Mouse (Mus musculus): ENCODE results near the gene Col1a1.

The Col1a1 gene

GRCm38 (mm10) chr11:94997596-94997995 is 61.6 kb downstream of the Col1a1 start:
- no peak for DNase-seq

DNA sequence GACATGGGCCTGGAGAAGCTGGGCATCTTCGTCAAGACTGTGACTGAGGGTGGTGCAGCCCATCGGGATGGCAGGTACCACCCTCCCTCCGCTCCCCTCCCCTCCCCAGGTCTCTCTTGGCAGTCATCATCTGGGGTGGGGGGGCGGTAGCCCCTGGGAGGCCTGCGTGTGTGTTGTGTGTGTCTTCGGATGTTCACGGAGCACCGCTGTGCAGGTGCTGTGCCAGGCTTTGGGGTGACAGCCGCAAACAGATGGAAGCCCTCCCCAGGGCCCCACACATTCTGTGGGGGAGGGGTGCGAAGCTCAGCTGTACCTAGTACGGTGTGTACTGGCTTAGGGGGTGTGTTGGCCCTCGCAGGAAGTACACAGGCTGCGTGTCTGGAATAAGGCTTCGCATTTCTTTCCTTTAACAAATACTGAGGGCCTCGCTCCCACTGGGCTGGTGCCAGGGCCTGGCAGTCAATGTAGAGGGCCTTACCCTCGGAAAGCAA is 62.1 kb downstream of the Col1a1 start:
- DNase-seq = no peak

DNA sequence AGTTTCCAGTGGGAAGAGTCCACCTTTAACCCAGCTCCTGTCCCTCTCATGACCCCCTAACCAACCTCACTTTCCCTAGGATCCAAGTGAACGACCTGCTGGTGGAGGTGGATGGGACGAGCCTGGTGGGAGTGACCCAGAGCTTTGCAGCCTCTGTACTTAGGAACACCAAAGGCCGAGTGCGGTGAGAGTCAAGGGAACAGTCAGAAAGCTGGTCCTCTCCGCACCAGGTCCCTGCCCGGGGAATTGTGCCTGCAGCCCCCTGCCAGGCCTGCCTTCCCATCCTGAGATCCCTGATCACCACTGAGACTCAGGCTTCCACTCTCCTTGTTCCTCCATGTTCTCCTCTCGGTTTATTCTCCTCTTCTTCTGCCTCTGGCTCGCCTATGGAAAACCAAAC is 64.1 kb downstream of the Col1a1 start:
- DNase-seq = no peak

DNA sequence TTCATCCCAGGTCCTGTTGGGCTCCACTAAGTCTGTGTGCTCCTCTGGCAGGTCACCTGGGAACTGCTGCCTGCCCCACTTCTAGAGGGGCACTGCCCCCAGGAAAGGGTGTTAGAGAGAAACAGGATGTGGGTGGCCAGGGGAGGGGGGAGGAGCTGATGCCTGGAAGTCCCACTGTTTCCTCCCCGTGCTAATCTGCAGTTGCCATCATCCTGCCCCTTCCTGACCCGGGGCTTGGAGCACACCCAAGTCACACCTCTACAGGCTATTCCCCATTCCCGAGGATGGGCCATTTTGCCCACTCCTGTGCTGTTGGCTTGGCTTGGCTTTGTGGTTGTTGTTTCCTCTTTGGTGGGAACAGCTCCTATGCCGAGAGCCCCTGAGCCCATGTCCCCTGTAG is 64.5 kb downstream of the Col1a1 start:
- DNase-seq = no peak

DNA sequence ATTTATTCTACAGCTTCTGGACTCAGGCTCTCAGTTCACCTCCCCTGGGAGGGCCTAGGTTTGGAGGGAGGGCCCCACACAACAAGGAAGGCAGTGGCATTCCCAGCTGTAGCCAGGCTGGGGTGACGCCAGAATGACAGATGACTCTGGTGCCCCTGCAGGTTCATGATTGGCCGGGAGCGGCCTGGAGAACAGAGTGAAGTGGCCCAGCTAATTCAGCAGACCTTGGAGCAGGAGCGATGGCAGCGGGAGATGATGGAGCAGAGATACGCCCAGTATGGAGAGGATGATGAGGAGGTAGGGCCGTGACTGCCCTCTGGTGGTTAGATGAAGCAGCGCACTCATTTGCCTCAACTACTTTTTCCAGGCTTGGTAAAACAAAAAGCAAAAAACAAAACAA is 65.0 kb downstream of the Col1a1 start:
- peak; percentile 86 for DNase-seq

- DNase-seq = no peak
Observed at GRCm38 (mm10) chr11:95001584-95002347, 65.7 kb downstream of the Col1a1 start.
